Mouse (Mus musculus) ES-E14 (cell line): ENCODE measurements around the gene Rhoj.

Experiments used
- CHD2 ChIP-seq: IDR thresholded peaks from 2 replicates; pipeline ENCODE4 v1.6.1; 2014; ENCODE audit warnings: mild to moderate bottlenecking, low read depth, low read length, inconsistent platforms
- HCFC1 ChIP-seq: IDR thresholded peaks from 2 replicates; pipeline ENCODE4 v1.6.1; 2012; ENCODE audit warnings: low read length, inconsistent platforms, borderline replicate concordance; ENCODE audit not compliant: insufficient read depth
- MAFK ChIP-seq: IDR thresholded peaks from 2 replicates; pipeline ENCODE4 v1.6.1; 2014; ENCODE audit warnings: mild to moderate bottlenecking, low read depth, low read length, inconsistent platforms; ENCODE audit not compliant: insufficient read depth
- ZC3H11A ChIP-seq: IDR thresholded peaks from 2 replicates; pipeline ENCODE4 v1.6.1; 2012; ENCODE audit warnings: low read depth, mild to moderate bottlenecking, inconsistent platforms, low read length, borderline replicate concordance
- ZNF384 ChIP-seq: IDR thresholded peaks from 2 replicates; pipeline ENCODE4 v1.6.1; 2012; ENCODE audit warnings: low read depth, low read length, inconsistent platforms

GRCm38 (mm10) chr12:75424817-75425216 is 116.7 kb downstream of the Rhoj start:
- TF ChIP-seq MAFK (no peak), CHD2 (no peak), HCFC1 (no peak), ZC3H11A (no peak), ZNF384 (no peak)
